Mouse (Mus musculus) liver, embryonic 13.5 days (tissue): ENCODE measurements at regions not wholly inside any gene's neighbourhood (a gene's known extent, or its start where the extent isn't known, plus 50 kb on each side); places are given as distances from the start of the nearest gene placed in this dataset.

Source experiments
- ATAC-seq: fragments of 200-750 bp; cut with Nextera tagmentation; 2 replicates; pipeline ENCODE4 v1.8.0; 2017; ENCODE audit warnings: low read depth, mild to moderate bottlenecking, moderate number of reproducible peaks, moderate library complexity
- DNase-seq: peaks from one replicate; pipeline ENCODE4 v3.0.0; 2022
- H3K27ac ChIP-seq: fragments of 300-500 bp; sonication (generic); 2 replicates; pipeline ENCODE4 v1.5.1; 2015; ENCODE audit warnings: moderate library complexity, mild to moderate bottlenecking, inconsistent platforms
- H3K27me3 ChIP-seq: fragments of 300-500 bp; sonication (generic); 2 replicates; pipeline ENCODE4 v1.6.1; 2015; ENCODE audit warnings: mild to moderate bottlenecking, inconsistent platforms
- H3K36me3 ChIP-seq: fragments of 300-500 bp; sonication (generic); 2 replicates; pipeline ENCODE4 v1.6.1; 2015; ENCODE audit warnings: mild to moderate bottlenecking, inconsistent platforms
- H3K4me1 ChIP-seq: fragments of 300-500 bp; sonication (generic); replicated peaks from 2 replicates; pipeline ENCODE4 v1.6.1; 2015; ENCODE audit warnings: inconsistent platforms
- H3K4me2 ChIP-seq: fragments of 300-500 bp; sonication (generic); 2 replicates; pipeline ENCODE4 v1.6.1; 2015; ENCODE audit warnings: inconsistent platforms, mild to moderate bottlenecking, moderate library complexity
- H3K4me3 ChIP-seq: fragments of 300-500 bp; sonication (generic); replicated peaks from 2 replicates; pipeline ENCODE4 v1.5.1; 2015; ENCODE audit warnings: mild to moderate bottlenecking, inconsistent platforms
- H3K9ac ChIP-seq: fragments of 300-500 bp; sonication (generic); 2 replicates; pipeline ENCODE4 v1.6.1; 2015; ENCODE audit warnings: mild to moderate bottlenecking, inconsistent platforms
- H3K9me3 ChIP-seq: fragments of 300-500 bp; sonication (generic); replicated peaks from 2 replicates; pipeline ENCODE4 v1.6.1; 2016; ENCODE audit warnings: inconsistent platforms
- WGBS: fragments of 180-500 bp; shearing (Covaris S2); methylation state at CpG from one replicate; pipeline ENCODE4 v1.1.7; 2015; ENCODE audit not compliant: insufficient replicate concordance; 5-methylcytosine and 5-hydroxymethylcytosine counted together

- DNase-seq = no peak
- whole genome bisulfite sequencing = 57% methylated on average over 3 of the region's 3 CpGs
- Histone ChIP-seq H3K4me3 (no peak overlapping the region), H3K27me3 (no peaks in the 10 kb centered on the region), H3K9ac (no peak overlapping the region), H3K4me1 (no peaks in the 10 kb centered on the region), H3K36me3 (no peaks in the 10 kb centered on the region), H3K4me2 (no peak overlapping the region), H3K27ac (no peak overlapping the region), H3K9me3 (no peaks in the 10 kb centered on the region)
- no peak for ATAC-seq
These were observed 423.8 kb downstream of the Med13l start for GRCm38 (mm10) chr5:118984251-118984650.

GRCm38 (mm10) chr5:118984797-118985408 is 424.4 kb downstream of the Med13l start:
- DNase-seq (no peak), ATAC-seq (no peak)
- Histone ChIP-seq H3K4me1 (no peaks in the 10 kb centered on the region), H3K4me2 (no peak overlapping the region), H3K9ac (no peak overlapping the region), H3K4me3 (no peak overlapping the region), H3K36me3 (no peaks in the 10 kb centered on the region), H3K27me3 (no peaks in the 10 kb centered on the region), H3K27ac (no peak overlapping the region), H3K9me3 (no peaks in the 10 kb centered on the region)
- 66% methylated on average over 9 of the region's 9 CpGs for WGBS

- H3K9me3 ChIP-seq = no peaks in the 10 kb centered on the region
- H3K27ac ChIP-seq = no peak overlapping the region
- WGBS = 52% methylated on average over 10 of the region's 10 CpGs
- DNase-seq = no peak
- no peaks in the 10 kb centered on the region for H3K27me3 ChIP-seq
- H3K9ac ChIP-seq = no peak overlapping the region
- ATAC-seq = no peak
- H3K36me3 ChIP-seq = no peaks in the 10 kb centered on the region
- H3K4me3 ChIP-seq = no peak overlapping the region
- H3K4me1 ChIP-seq = no peaks in the 10 kb centered on the region
- no peak overlapping the region for H3K4me2 ChIP-seq
These were observed 427.0 kb downstream of the Med13l start for GRCm38 (mm10) chr5:118987376-118988000.

- DNase-seq (no peak), ATAC-seq (no peak)
- WGBS = 26% methylated on average over 15 of the region's 15 CpGs
- H3K9me3 ChIP-seq = no peaks in the 10 kb centered on the region
- H3K9ac ChIP-seq = no peak overlapping the region
- H3K36me3 ChIP-seq = no peaks in the 10 kb centered on the region
- H3K4me1 ChIP-seq = no peaks in the 10 kb centered on the region
- no peak overlapping the region for H3K4me3 ChIP-seq
- no peaks in the 10 kb centered on the region for H3K27me3 ChIP-seq
- H3K4me2 ChIP-seq = no peak overlapping the region
- H3K27ac ChIP-seq = no peak overlapping the region
These were observed 438.6 kb downstream of the Med13l start for GRCm38 (mm10) chr5:118999124-118999523.

- Histone ChIP-seq H3K9ac (no peak overlapping the region; the same call in 1 of the 2 replicates), H3K4me3 (peak overlapping the region; percentile 21; the same call in 1 of the 2 replicates)
- WGBS = 6% methylated on average over 34 of the region's 34 CpGs
These were observed 445.5 kb downstream of the Med13l start for GRCm38 (mm10) chr5:119005825-119006471.

GRCm38 (mm10) chr5:119010048-119010447 is 449.6 kb downstream of the Med13l start:
- Histone ChIP-seq H3K36me3 (no peaks in the 10 kb centered on the region), H3K27ac (no peak overlapping the region), H3K4me1 (no peaks in the 10 kb centered on the region), H3K9me3 (no peaks in the 10 kb centered on the region), H3K4me3 (no peak overlapping the region), H3K9ac (no peak overlapping the region), H3K27me3 (peaks cover 27% of the 10 kb centered on the region), H3K4me2 (no peak overlapping the region)
- 29% methylated on average over 14 of the region's 14 CpGs for WGBS
- DNase-seq (no peak), ATAC-seq (no peak)

More at GRCm38 (mm10) chr5:119005825-119006471, 445.5 kb downstream of the Med13l start:
- no peaks in the 10 kb centered on the region for H3K36me3 ChIP-seq
- no peaks in the 10 kb centered on the region for H3K9me3 ChIP-seq
- ATAC-seq = no peak
- H3K27ac ChIP-seq = no peak overlapping the region
- H3K4me1 ChIP-seq = no peaks in the 10 kb centered on the region
- no peak for DNase-seq
- peak overlapping the region; percentile 45 for H3K4me2 ChIP-seq
- H3K27me3 ChIP-seq = peaks cover 28% of the 10 kb centered on the region

DNA sequence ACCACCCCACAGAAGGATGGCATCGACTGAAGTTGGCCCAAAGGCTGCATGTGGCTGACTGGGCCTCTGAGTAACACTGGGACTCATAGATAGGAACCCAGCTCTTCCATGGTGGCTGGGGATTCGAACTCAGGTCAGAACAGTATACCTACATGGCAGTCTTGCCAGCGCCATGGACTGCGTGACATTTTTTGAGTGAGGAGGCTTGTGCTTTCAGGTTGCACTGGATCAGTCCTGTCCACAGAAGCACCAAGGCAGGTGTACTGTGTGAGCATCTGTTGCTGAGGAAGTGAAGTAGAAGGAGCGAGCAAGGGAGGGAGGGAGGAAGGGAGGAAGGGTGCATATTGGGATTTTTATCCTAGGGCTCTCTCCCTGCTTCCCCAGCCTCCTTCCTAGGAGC is 454.7 kb downstream of the Med13l start:
- ATAC-seq (no peak), DNase-seq (no peak)
- H3K36me3 ChIP-seq = no peaks in the 10 kb centered on the region
- no peak overlapping the region for H3K9ac ChIP-seq
- peaks cover 5% of the 10 kb centered on the region; the same call in 1 of the 2 replicates for H3K9me3 ChIP-seq
- no peak overlapping the region for H3K4me3 ChIP-seq
- H3K27me3 ChIP-seq = no peaks in the 10 kb centered on the region
- no peak overlapping the region for H3K27ac ChIP-seq
- H3K4me2 ChIP-seq = no peak overlapping the region
- 61% methylated on average over 5 of the region's 5 CpGs for WGBS
- no peaks in the 10 kb centered on the region for H3K4me1 ChIP-seq

DNA sequence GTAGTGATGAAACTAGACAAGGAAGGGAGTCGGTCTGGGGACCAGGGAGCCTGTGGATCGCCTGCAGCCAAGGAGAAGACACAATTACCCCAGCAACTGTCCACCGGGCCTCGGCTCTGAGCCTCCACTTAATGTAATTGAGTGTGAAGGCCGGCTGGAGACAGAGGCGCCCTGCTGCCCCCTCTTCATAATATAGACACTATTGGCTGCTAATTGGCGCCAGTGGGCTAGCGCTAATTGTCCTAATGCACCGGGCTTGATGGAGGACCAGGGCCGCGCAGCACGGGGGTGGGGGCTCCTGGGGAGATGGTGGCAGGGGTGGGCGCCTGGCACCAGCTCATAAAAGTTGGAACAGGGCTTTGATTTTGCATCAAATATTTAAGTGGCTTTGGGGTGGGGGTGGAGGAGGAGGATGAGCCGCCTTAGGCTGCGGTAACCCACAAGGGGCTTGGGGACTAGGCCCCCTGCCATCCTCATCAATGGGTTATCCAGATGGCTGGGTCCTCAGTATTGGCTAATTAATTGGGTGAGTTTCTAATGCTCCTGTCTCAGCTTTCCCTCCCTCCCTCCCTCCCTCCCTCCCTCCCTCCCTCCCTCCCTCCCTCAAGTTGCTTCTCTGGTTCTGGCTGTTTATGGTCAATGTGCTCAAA is 455.3 kb downstream of the Med13l start:
- Histone ChIP-seq H3K27ac (no peak overlapping the region), H3K4me1 (no peaks in the 10 kb centered on the region), H3K9ac (no peak overlapping the region), H3K27me3 (no peaks in the 10 kb centered on the region), H3K9me3 (peaks cover 5% of the 10 kb centered on the region; the same call in 1 of the 2 replicates), H3K4me3 (no peak overlapping the region), H3K36me3 (no peaks in the 10 kb centered on the region), H3K4me2 (no peak overlapping the region)
- ATAC-seq (no peak), DNase-seq (no peak)
- WGBS = 27% methylated on average over 15 of the region's 15 CpGs

- Histone ChIP-seq H3K27me3 (no peaks in the 10 kb centered on the region), H3K9ac (no peak overlapping the region), H3K4me1 (no peaks in the 10 kb centered on the region), H3K27ac (no peak overlapping the region), H3K36me3 (no peaks in the 10 kb centered on the region), H3K4me3 (no peak overlapping the region), H3K9me3 (peaks cover 5% of the 10 kb centered on the region; the same call in 1 of the 2 replicates), H3K4me2 (no peak overlapping the region)
- WGBS = 34% methylated on average over 4 of the region's 4 CpGs
- DNase-seq (no peak), ATAC-seq (no peak)
These were observed 455.9 kb downstream of the Med13l start for GRCm38 (mm10) chr5:119016420-119016819.

DNA sequence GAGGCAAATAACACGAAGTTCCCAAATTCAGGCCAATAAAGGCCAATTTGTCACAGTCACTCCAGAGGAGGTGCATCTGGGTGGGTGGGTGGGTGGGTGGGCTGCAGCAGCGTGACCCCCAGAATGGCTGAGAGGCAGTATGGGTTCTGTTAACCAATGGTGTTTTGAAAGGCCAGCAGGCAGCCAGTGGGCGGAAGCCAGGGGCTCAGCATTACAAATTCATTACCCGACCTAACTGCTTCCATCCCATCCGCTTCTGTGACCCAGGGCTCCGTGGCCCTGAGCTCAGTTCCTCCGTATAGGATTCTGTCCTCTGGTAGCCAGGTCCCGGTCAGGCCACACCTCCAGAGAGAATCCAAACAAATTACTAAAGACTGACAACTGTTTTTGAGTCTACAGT is 463.5 kb downstream of the Med13l start:
- H3K9me3 ChIP-seq = peaks cover 5% of the 10 kb centered on the region; the same call in 1 of the 2 replicates
- H3K4me1 ChIP-seq = 0 out of 2 replicates have a peak, but pooled peaks cover 3% of the 10 kb centered on the region
- H3K9ac ChIP-seq = no peak overlapping the region
- H3K4me3 ChIP-seq = no peak overlapping the region
- ATAC-seq (no peak), DNase-seq (no peak)
- no peaks in the 10 kb centered on the region for H3K36me3 ChIP-seq
- H3K27ac ChIP-seq = no peak overlapping the region
- 56% methylated on average over 8 of the region's 8 CpGs for WGBS
- no peak overlapping the region for H3K4me2 ChIP-seq
- H3K27me3 ChIP-seq = no peaks in the 10 kb centered on the region

- DNase-seq (no peak), ATAC-seq (no peak)
- no peaks in the 10 kb centered on the region for H3K9me3 ChIP-seq
- H3K4me1 ChIP-seq = no peaks in the 10 kb centered on the region
- H3K36me3 ChIP-seq = no peaks in the 10 kb centered on the region
- no peak overlapping the region for H3K9ac ChIP-seq
- no peak overlapping the region for H3K4me2 ChIP-seq
- H3K4me3 ChIP-seq = no peak overlapping the region
- H3K27me3 ChIP-seq = no peaks in the 10 kb centered on the region
- no peak overlapping the region for H3K27ac ChIP-seq
- 61% methylated on average over 5 of the region's 5 CpGs for WGBS
These were observed 471.6 kb downstream of the Med13l start for GRCm38 (mm10) chr5:119032051-119032450.
